Mouse (Mus musculus) CH12.LX (cell line): Measurements from ENCODE around the gene Fam205a1. TPM values are rescaled to one million over a fixed set of nuclear protein-coding genes. Genes with fewer than 3 reads are reported as not detected.
"Not testable (repeated sequence)": the region's sequence is repeated elsewhere in the genome, so short reads cannot be mapped to it uniquely, and the experiment has no call there.

Experiments
- DNase-seq: peaks from one replicate; pipeline ENCODE4 v3.0.0-alpha.2; 2013; ENCODE audit errors: extremely low read depth
- H3K27ac ChIP-seq: 2 replicates; pipeline ENCODE4 v1.5.1; 2012; ENCODE audit warnings: low read depth, mild to moderate bottlenecking, control low read depth, moderate library complexity; ENCODE audit not compliant: insufficient read depth
- H3K27me3 ChIP-seq: replicated peaks from 2 replicates; pipeline ENCODE3; 2012; ENCODE audit warnings: inconsistent platforms
- H3K36me3 ChIP-seq, 2 experiments: replicated peaks in 1 of 2; 2 replicates each; pipeline versions ENCODE3 to v1.6.1; 2012; ENCODE audit warnings: inconsistent platforms in 1 of 2, low read length in 1 of 2, mild to moderate bottlenecking in 1 of 2, mixed read lengths in 1 of 2, moderate library complexity in 1 of 2; ENCODE audit not compliant: control insufficient read depth in 1 of 2, insufficient read depth in 1 of 2
- H3K4me1 ChIP-seq, 2 experiments: 2 replicates each; pipeline ENCODE4 v1.6.1; 2012; ENCODE audit warnings: inconsistent platforms in 1 of 2, moderate library complexity in 1 of 2; ENCODE audit not compliant: insufficient read depth in 2 of 2, control insufficient read depth in 1 of 2
- H3K4me2 ChIP-seq: 2 replicates; pipeline ENCODE4 v1.6.1; 2012; ENCODE audit warnings: low read depth, mild to moderate bottlenecking, control low read depth; ENCODE audit not compliant: poor library complexity, insufficient read depth, severe bottlenecking
- H3K4me3 ChIP-seq, 3 experiments: fragments of 150-350 bp in 1 of 3; sonication (generic) in 1 of 3; replicated peaks in 1 of 3; 2 replicates each; pipeline versions ENCODE3 to v1.5.1; 2011 to 2012; ENCODE audit warnings: low read depth in 2 of 3, low read length in 2 of 3, mild to moderate bottlenecking in 2 of 3, moderate library complexity in 2 of 3, control low read depth in 1 of 3, improper control_type of control experiment in 1 of 3, inconsistent platforms in 1 of 3, mixed read lengths in 1 of 3; ENCODE audit not compliant: poor library complexity in 1 of 3
- H3K79me2 ChIP-seq: replicated peaks from 2 replicates; pipeline ENCODE4 v1.6.1; 2012; ENCODE audit warnings: mild to moderate bottlenecking, moderate library complexity; ENCODE audit not compliant: control insufficient read depth, poor library complexity, insufficient read depth, severe bottlenecking; ENCODE audit errors: extremely low read depth
- H3K9ac ChIP-seq: 2 replicates; pipeline ENCODE4 v1.6.1; 2012; ENCODE audit warnings: low read depth, mild to moderate bottlenecking, control low read depth, moderate library complexity; ENCODE audit not compliant: insufficient read depth
- H3K9me3 ChIP-seq: replicated peaks from 2 replicates; pipeline ENCODE3; 2012; ENCODE audit warnings: low read length, inconsistent platforms, mixed read lengths
- dilution Hi-C: fragments of 300-500 bp; cut with MboI; formaldehyde crosslinking; loops from 2 replicates; pipeline ENCODE4 v1.14.3; 2020; ENCODE audit warnings: low sequenced_read_pairs; ENCODE audit not compliant: extremely low pct_unique_long_range_greater_than_20kb, extremely low pct_ligation_motif_present
- in situ Hi-C: fragments of 300-500 bp; cut with MboI; formaldehyde crosslinking; loops from 3 replicates; pipeline ENCODE4 v1.14.3; 2019; ENCODE audit warnings: low sequenced_read_pairs, low pct_ligation_motif_present, low pct_unique_long_range_greater_than_20kb, mixed read lengths
- polyA plus RNA-seq: library from polyadenylated mRNA; unstranded; fragments of >175 nt; gene quantifications from 2 replicates; pipeline ENCODE4 v1.2.1, GENCODE M21; 2012; ENCODE audit warnings: low read depth; ENCODE audit not compliant: insufficient read length
- total RNA-seq, 2 experiments: library from RNA; depleted of rRNA; stranded (reverse); fragments of 300-350 nt in 1 of 2; fragments of >200 nt in 1 of 2; gene quantifications; 2 replicates each; pipeline ENCODE4 v1.2.3; 2012 to 2014

Fam205a1 gene
- total and polyA plus RNA-seq, 3 experiments, result not detected

GRCm38 (mm10) chr4:42856671-42857070 lies 3.0 kb upstream of the Fam205a1 start, which contains the start of gene Gm12394:
TSS of gene Gm12394 (minus strand) at chr4:42856771.
- H3K79me2 ChIP-seq, H3K4me3 ChIP-seq, in situ Hi-C loops, H3K36me3 ChIP-seq, H3K27ac ChIP-seq, H3K4me1 ChIP-seq, H3K4me2 ChIP-seq, DNase-seq, H3K27me3 ChIP-seq, H3K9ac ChIP-seq, dilution Hi-C loops, H3K9me3 ChIP-seq: not testable (repeated sequence)

Other genes with a start within 250 kb of the Fam205a1 start
- not detected in 2 replicates for gene Gm10591, start 241.7 kb downstream of the Fam205a1 start, total RNA-seq (2012; rRNA removed)
- gene Gm10591, start 241.7 kb downstream of the Fam205a1 start, total RNA-seq (2014; rRNA removed), result not detected in 2 replicates
- not detected in 2 replicates for gene Gm10591, start 241.7 kb downstream of the Fam205a1 start, polyA plus RNA-seq
- not detected in 2 replicates for gene Gm2564, start 224.2 kb downstream of the Fam205a1 start, total RNA-seq (2012; rRNA removed)
- not detected in 2 replicates for gene Gm2564, start 224.2 kb downstream of the Fam205a1 start, total RNA-seq (2014; rRNA removed)
- gene Gm2564, start 224.2 kb downstream of the Fam205a1 start, polyA plus RNA-seq, result not detected in 2 replicates
- not detected in 2 replicates for gene Ccl27b, start 198.6 kb downstream of the Fam205a1 start, total RNA-seq (2012; rRNA removed)
- gene Ccl27b, start 198.6 kb downstream of the Fam205a1 start, total RNA-seq (2014; rRNA removed), result not detected in 2 replicates
- gene Ccl27b, start 198.6 kb downstream of the Fam205a1 start, polyA plus RNA-seq, result not detected in 2 replicates
- not detected in 2 replicates for gene Il11ra2, start 192.0 kb downstream of the Fam205a1 start, total RNA-seq (2012; rRNA removed)
- not detected in 2 replicates for gene Il11ra2, start 192.0 kb downstream of the Fam205a1 start, total RNA-seq (2014; rRNA removed)
- gene Il11ra2, start 192.0 kb downstream of the Fam205a1 start, polyA plus RNA-seq, result not detected in 2 replicates
- gene 4930578G10Rik, start 118.3 kb downstream of the Fam205a1 start, total RNA-seq (2012; rRNA removed), result not detected in 2 replicates
- not detected in 2 replicates for gene 4930578G10Rik, start 118.3 kb downstream of the Fam205a1 start, total RNA-seq (2014; rRNA removed)
- not detected in 2 replicates for gene 4930578G10Rik, start 118.3 kb downstream of the Fam205a1 start, polyA plus RNA-seq
- not detected in 2 replicates for gene Ccl19, start 97.3 kb downstream of the Fam205a1 start, total RNA-seq (2012; rRNA removed)
- not detected in 2 replicates for gene Ccl19, start 97.3 kb downstream of the Fam205a1 start, total RNA-seq (2014; rRNA removed)
- not detected in 2 replicates for gene Ccl19, start 97.3 kb downstream of the Fam205a1 start, polyA plus RNA-seq
- gene Ccl21a, start 79.9 kb downstream of the Fam205a1 start, total RNA-seq (2012; rRNA removed), result not detected in 2 replicates
- gene Ccl21a, start 79.9 kb downstream of the Fam205a1 start, total RNA-seq (2014; rRNA removed), result not detected in 2 replicates
- gene Ccl21a, start 79.9 kb downstream of the Fam205a1 start, polyA plus RNA-seq, result not detected in 2 replicates
- gene Gm12394, start 2.9 kb upstream of the Fam205a1 start, total RNA-seq (2012; rRNA removed), result not detected in 2 replicates
- not detected in 2 replicates for gene Gm12394, start 2.9 kb upstream of the Fam205a1 start, total RNA-seq (2014; rRNA removed)
- not detected in 2 replicates for gene Gm12394, start 2.9 kb upstream of the Fam205a1 start, polyA plus RNA-seq
- not detected in 2 replicates for gene Fam205c, start 20.3 kb upstream of the Fam205a1 start, total RNA-seq (2012; rRNA removed)
- gene Fam205c, start 20.3 kb upstream of the Fam205a1 start, total RNA-seq (2014; rRNA removed), result not detected in 2 replicates
- gene Fam205c, start 20.3 kb upstream of the Fam205a1 start, polyA plus RNA-seq, result not detected in 2 replicates
- not detected in 2 replicates for gene Phf24, start 62.8 kb upstream of the Fam205a1 start, total RNA-seq (2012; rRNA removed)
- gene Phf24, start 62.8 kb upstream of the Fam205a1 start, total RNA-seq (2014; rRNA removed), result not detected in 2 replicates
- not detected in 2 replicates for gene Phf24, start 62.8 kb upstream of the Fam205a1 start, polyA plus RNA-seq
- gene Dnajb5, start 95.9 kb upstream of the Fam205a1 start, total RNA-seq (2012; rRNA removed), result 2.7 and 3.2 TPM in 2 replicates
- gene Dnajb5, start 95.9 kb upstream of the Fam205a1 start, total RNA-seq (2014; rRNA removed), result 1.9 and 2.2 TPM in 2 replicates
- 3.9 and 4.2 TPM in 2 replicates for gene Dnajb5, start 95.9 kb upstream of the Fam205a1 start, polyA plus RNA-seq
- 0.55 and 1.4 TPM in 2 replicates for gene 1700022I11Rik, start 115.7 kb upstream of the Fam205a1 start, total RNA-seq (2012; rRNA removed)
- gene 1700022I11Rik, start 115.7 kb upstream of the Fam205a1 start, total RNA-seq (2014; rRNA removed), result not detected in 2 replicates
- gene 1700022I11Rik, start 115.7 kb upstream of the Fam205a1 start, polyA plus RNA-seq, result 0.07 and 0.24 TPM in 2 replicates
- 237 and 301 TPM in 2 replicates for gene Vcp, start 146.6 kb upstream of the Fam205a1 start, total RNA-seq (2012; rRNA removed)
- 200 and 203 TPM in 2 replicates for gene Vcp, start 146.6 kb upstream of the Fam205a1 start, total RNA-seq (2014; rRNA removed)
- 462 and 463 TPM in 2 replicates for gene Vcp, start 146.6 kb upstream of the Fam205a1 start, polyA plus RNA-seq
- 13.2 and 14.8 TPM in 2 replicates for gene Fancg, start 156.6 kb upstream of the Fam205a1 start, total RNA-seq (2012; rRNA removed)
- 12.3 and 13.7 TPM in 2 replicates for gene Fancg, start 156.6 kb upstream of the Fam205a1 start, total RNA-seq (2014; rRNA removed)
- gene Fancg, start 156.6 kb upstream of the Fam205a1 start, polyA plus RNA-seq, result 15.1 and 18.7 TPM in 2 replicates
- gene Pigo, start 171.9 kb upstream of the Fam205a1 start, total RNA-seq (2012; rRNA removed), result 18.7 and 19.1 TPM in 2 replicates
- gene Pigo, start 171.9 kb upstream of the Fam205a1 start, total RNA-seq (2014; rRNA removed), result 8.0 and 8.7 TPM in 2 replicates
- gene Pigo, start 171.9 kb upstream of the Fam205a1 start, polyA plus RNA-seq, result 19.4 and 21.9 TPM in 2 replicates
- gene Stoml2, start 177.8 kb upstream of the Fam205a1 start, total RNA-seq (2012; rRNA removed), result 293 and 320 TPM in 2 replicates
- 296 and 338 TPM in 2 replicates for gene Stoml2, start 177.8 kb upstream of the Fam205a1 start, total RNA-seq (2014; rRNA removed)
- 330 and 338 TPM in 2 replicates for gene Stoml2, start 177.8 kb upstream of the Fam205a1 start, polyA plus RNA-seq
- 2.7 and 3.3 TPM in 2 replicates for gene Fam214b, start 192.3 kb upstream of the Fam205a1 start, total RNA-seq (2012; rRNA removed)
- gene Fam214b, start 192.3 kb upstream of the Fam205a1 start, total RNA-seq (2014; rRNA removed), result 1.7 TPM in 2 replicates
- 4.7 and 5.3 TPM in 2 replicates for gene Fam214b, start 192.3 kb upstream of the Fam205a1 start, polyA plus RNA-seq
- gene Unc13b, start 205.1 kb upstream of the Fam205a1 start, total RNA-seq (2012; rRNA removed), result 0.04 and 0.08 TPM in 2 replicates
- 0.04 and 0.23 TPM in 2 replicates for gene Unc13b, start 205.1 kb upstream of the Fam205a1 start, total RNA-seq (2014; rRNA removed)
- 0.19 TPM in 2 replicates for gene Unc13b, start 205.1 kb upstream of the Fam205a1 start, polyA plus RNA-seq